Mouse (Mus musculus) hindbrain, embryonic 15.5 days (tissue): Measurements from ENCODE around the gene Mms19. TPM values are rescaled to one million over a fixed set of nuclear protein-coding genes. Genes with fewer than 3 reads are reported as not detected.

ENCODE experiments used
- polyA plus RNA-seq: library from polyadenylated mRNA; unstranded; fragments of >200 nt; fragmentation: Nextera tagmentation; extraction: Ambion mirVana; gene quantifications from 2 replicates; pipeline ENCODE4 v1.2.1, GENCODE M21; 2015

The Mms19 gene
- polyA plus RNA-seq, 1 experiment from 2014 or later, result 33.4 TPM

Other genes with a start within 250 kb of the Mms19 start
- gene Slit1, start 237.5 kb downstream of the Mms19 start, polyA plus RNA-seq, result 23.5 and 25.7 TPM in 2 replicates
- 5.8 and 6.6 TPM in 2 replicates for gene Arhgap19, start 179.1 kb downstream of the Mms19 start, polyA plus RNA-seq
- 19.1 and 21.1 TPM in 2 replicates for gene Frat1, start 151.2 kb downstream of the Mms19 start, polyA plus RNA-seq
- 6.7 and 8.1 TPM in 2 replicates for gene Frat2, start 133.0 kb downstream of the Mms19 start, polyA plus RNA-seq
- 17.6 and 19.4 TPM in 2 replicates for gene Rrp12, start 85.0 kb downstream of the Mms19 start, polyA plus RNA-seq
- 530 and 573 TPM in 2 replicates for gene Pgam1, start 69.2 kb downstream of the Mms19 start, polyA plus RNA-seq
- gene Exosc1, start 47.7 kb downstream of the Mms19 start, polyA plus RNA-seq, result 52.3 and 59.8 TPM in 2 replicates
- gene Zdhhc16, start 47.7 kb downstream of the Mms19 start, polyA plus RNA-seq, result 85.9 and 86.6 TPM in 2 replicates
- 13.0 and 15.0 TPM in 2 replicates for gene Ubtd1, start 606 bp upstream of the Mms19 start, polyA plus RNA-seq
- 1.0 and 1.3 TPM in 2 replicates for gene Ankrd2, start 54.8 kb upstream of the Mms19 start, polyA plus RNA-seq
- gene Hoga1, start 64.5 kb upstream of the Mms19 start, polyA plus RNA-seq, result 1.6 and 1.8 TPM in 2 replicates
- 0.12 and 0.14 TPM in 2 replicates for gene 4933411K16Rik, start 71.1 kb upstream of the Mms19 start, polyA plus RNA-seq
- gene Morn4, start 105.2 kb upstream of the Mms19 start, polyA plus RNA-seq, result 130 and 140 TPM in 2 replicates
- 29.5 and 33.5 TPM in 2 replicates for gene Pi4k2a, start 109.3 kb upstream of the Mms19 start, polyA plus RNA-seq
- 7.8 and 9.6 TPM in 2 replicates for gene Avpi1, start 147.9 kb upstream of the Mms19 start, polyA plus RNA-seq
- 4.3 and 4.6 TPM in 2 replicates for gene Marveld1, start 166.2 kb upstream of the Mms19 start, polyA plus RNA-seq
- 60.0 and 65.0 TPM in 2 replicates for gene Zfyve27, start 182.8 kb upstream of the Mms19 start, polyA plus RNA-seq
- gene Sfrp5, start 221.1 kb upstream of the Mms19 start, polyA plus RNA-seq, result 3.2 and 4.0 TPM in 2 replicates